Mouse (Mus musculus): ENCODE results near the gene Lrrc75b.
"Not testable (repeated sequence)": the region's sequence is repeated elsewhere in the genome, so short reads cannot be mapped to it uniquely, and the experiment has no call there.

Lrrc75b gene

DNA sequence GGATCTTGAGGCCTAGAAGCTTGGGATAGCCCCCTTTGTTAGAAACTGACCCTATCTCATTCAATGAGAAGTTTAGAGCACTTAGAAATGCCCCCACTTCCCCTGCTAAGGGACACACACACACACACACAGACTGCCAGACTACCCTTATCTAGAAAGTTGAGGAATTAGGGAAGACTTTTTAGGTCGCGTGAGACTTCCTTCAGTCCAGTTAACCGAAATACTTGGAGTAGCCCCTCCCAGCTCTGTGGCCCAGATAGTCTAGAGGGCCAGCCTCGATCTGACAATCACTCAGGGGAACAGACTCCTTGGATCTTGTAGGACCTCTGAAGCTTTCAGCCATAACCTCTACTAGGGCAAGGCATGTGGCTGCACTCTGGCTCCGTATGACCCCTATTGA lies 7.9 kb upstream of the Lrrc75b start:
- DNase-seq (ENCODE audit: low spot score in 2 of 2): no peak

DNA sequence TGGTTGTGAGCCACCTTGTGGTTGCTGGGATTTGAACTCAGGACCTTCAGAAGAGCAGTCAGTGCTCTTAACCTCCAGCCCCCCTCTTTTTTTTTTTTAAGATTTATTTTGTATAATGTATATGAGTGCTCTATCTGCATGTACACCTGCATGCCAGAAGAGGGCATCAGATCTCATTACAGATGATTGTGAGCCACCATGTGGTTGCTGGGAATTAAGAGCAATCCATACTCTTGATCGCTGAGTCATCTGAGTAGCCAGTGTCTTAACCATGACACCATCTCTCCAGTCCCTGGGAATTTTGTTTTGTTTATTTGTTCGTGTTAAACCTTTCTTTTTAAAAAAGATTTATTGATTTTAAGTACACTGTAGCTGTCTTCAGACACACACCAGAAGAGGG lies 6.6 kb upstream of the Lrrc75b start:
- not testable (repeated sequence) for DNase-seq (ENCODE audit: low spot score in 2 of 2)

GRCm38 (mm10) chr10:75566321-75566720 lies 6.2 kb upstream of the Lrrc75b start:
- DNase-seq (ENCODE audit: low spot score in 2 of 2): no peak

DNA sequence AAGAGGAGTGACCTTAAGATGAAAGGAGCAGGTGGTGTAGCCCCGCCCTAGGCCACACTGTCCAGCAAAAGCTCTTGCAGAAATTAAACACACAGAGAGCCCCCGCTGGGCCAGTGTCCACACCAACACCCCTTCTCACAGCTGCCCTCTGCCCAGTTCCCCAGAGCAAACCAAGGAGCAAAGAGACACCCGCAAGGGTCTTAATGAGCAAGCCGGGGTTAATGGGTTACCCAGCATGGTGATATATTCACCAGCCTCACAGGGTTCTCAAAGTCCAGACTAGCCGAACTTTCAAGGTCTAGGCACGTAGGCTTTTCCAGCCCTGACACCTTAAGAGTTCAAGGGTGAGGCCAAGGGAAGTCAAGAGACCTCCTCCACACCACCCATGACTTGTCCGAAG lies 5.8 kb upstream of the Lrrc75b start:
- DNase-seq (ENCODE audit: low spot score in 2 of 2): no peak

DNA sequence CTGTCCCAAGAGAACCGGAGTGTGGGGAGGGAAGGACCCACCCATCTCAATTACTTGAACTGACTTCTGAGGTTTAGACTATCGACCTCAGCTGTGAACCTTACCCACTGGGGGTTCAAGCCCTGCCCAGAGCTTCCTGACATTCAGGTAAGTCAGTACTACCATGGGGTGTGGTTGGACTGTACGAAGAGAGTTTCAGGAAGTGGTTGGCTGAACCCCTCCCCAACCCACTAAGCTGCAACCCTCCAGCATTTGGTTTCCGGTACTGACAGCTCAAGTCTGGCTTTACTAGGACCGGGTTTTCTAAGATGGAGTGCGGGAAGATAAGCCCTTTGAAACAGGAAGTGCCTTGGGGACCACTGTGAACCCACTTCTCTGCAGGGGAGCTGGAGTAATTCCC lies 5.3 kb upstream of the Lrrc75b start:
- DNase-seq (ENCODE audit: low spot score in 2 of 2): no peak

- no peak for DNase-seq (ENCODE audit: low spot score in 2 of 2)
Measured at GRCm38 (mm10) chr10:75564687-75565265, 4.6 kb upstream of the Lrrc75b start.

DNA sequence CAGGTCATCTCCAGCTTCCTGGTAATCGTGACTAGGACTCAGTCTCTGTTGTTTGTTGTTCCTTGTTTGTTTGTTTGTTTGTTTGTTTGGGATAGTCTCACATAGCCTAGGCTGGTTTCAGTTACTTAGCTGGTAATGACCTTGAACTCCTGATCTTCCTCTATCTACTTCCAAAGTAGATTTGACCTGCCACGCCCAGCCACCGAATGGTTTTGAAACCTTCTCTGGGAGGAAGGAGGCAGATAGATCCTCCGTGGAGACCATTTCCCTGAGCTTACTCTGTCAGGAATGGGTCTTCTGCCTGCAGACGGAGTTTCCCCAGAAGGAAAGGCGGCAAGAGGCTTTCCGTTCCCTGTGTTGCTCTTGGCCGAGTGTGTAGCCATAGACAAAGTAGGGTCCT lies 2.5 kb upstream of the Lrrc75b start:
- no peak for DNase-seq (ENCODE audit: low spot score in 2 of 2)

- no peak for DNase-seq (ENCODE audit: low spot score in 2 of 2)
Measured at GRCm38 (mm10) chr10:75561071-75561654, 1.0 kb upstream of the Lrrc75b start, which contains the start of gene Ggt1. TSS of gene Ggt1 (plus strand) at chr10:75561604.

DNA sequence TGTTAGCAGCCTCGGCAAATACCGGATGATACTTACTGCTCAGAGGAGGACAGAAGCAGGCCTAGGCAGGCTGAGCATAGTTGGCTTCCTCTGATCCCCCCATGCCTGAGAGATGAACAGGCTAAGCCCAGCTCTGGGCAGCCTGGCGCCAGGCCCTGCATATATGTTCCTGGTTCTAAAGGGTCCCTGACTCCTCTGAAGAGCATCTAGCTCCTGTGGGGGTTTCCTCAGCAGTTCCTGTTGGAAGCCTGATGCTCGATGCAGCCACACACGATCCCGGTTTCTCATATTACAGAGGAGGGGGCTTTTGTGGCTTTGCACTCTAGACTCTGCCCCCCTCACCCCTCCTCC lies 394 bp upstream of the Lrrc75b start:
- DNase-seq (ENCODE audit: low spot score in 2 of 2): no peak

DNA sequence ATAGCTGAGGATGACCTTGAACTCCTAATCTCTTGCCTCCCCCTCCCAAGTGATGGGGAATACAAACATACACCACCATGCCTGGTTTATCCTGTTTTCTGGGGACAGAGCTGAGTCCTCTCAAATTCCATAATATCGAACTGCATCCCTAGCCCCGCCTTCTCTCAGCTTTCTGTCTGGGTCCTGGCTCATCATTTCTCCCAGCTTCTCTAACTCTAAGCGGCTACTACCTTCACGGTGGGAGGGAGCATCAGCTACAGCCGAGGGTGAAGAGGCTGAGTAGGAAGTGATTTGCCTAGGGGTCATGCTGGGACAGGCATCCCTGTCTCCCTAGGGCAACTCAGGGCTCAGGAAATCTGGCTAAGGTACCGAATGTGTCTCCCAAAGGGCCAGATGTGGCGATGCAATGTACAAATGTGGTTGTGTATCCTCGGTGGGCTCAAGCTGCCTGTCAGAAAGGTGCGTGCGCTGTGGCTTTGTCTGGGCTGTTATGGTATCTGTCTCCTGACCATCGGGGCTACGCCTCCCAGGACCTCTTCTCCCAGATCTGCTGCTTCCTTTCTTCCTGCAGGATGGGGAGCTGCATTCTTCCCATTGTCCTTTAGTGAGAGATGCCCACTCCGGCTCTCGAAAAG lies 972 bp downstream of the Lrrc75b start:
- no peak for DNase-seq (ENCODE audit: low spot score in 2 of 2)

GRCm38 (mm10) chr10:75558515-75558914 lies 1.6 kb downstream of the Lrrc75b start:
- peak in 1 of 2 experiments; percentile 65 for DNase-seq (ENCODE audit: low spot score in 2 of 2)

GRCm38 (mm10) chr10:75556026-75556425 lies 4.1 kb downstream of the Lrrc75b start:
- DNase-seq (ENCODE audit: low spot score in 2 of 2): peak; percentile 63 to 82

DNA sequence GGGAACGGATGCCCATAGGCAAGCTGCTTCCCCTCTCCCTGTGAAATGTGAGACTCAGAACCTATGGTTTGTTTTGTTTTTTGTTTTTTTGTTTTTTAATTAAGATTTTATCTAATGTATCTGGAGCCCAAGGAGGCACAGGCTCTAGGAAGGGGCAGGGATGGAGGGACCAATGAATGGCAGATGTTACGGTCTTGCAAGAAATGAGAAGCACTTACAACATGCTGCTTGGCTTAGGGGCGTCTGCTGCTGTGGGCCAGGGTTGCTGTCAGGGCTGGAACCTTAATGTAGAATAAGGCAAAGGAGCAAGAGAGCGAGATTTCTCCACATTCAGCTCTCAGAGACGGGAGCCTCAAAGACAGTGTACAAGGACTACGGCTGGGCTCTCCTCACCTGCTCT lies 4.6 kb downstream of the Lrrc75b start:
- no peak for DNase-seq (ENCODE audit: low spot score in 2 of 2)

DNA sequence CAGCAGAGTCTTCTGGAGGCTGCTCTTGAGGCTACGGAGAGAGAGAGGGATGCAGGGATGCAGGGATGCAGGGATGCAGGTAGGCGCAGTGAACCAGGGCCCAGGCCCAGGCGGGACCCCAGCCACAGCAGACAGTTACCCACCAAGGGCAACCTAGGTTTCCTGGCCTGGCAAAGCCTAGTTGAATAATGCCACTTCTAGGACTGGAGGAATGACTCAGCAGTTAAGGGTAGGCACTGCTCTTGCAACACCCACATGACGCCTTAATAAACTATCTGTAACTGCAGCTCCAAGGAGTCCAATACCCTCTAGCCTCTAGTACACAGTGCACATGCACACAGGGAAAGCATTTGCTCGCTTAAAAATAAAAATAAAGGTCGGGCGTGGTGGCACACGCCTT lies 6.0 kb downstream of the Lrrc75b start:
- no peak for DNase-seq (ENCODE audit: low spot score in 2 of 2)

DNA sequence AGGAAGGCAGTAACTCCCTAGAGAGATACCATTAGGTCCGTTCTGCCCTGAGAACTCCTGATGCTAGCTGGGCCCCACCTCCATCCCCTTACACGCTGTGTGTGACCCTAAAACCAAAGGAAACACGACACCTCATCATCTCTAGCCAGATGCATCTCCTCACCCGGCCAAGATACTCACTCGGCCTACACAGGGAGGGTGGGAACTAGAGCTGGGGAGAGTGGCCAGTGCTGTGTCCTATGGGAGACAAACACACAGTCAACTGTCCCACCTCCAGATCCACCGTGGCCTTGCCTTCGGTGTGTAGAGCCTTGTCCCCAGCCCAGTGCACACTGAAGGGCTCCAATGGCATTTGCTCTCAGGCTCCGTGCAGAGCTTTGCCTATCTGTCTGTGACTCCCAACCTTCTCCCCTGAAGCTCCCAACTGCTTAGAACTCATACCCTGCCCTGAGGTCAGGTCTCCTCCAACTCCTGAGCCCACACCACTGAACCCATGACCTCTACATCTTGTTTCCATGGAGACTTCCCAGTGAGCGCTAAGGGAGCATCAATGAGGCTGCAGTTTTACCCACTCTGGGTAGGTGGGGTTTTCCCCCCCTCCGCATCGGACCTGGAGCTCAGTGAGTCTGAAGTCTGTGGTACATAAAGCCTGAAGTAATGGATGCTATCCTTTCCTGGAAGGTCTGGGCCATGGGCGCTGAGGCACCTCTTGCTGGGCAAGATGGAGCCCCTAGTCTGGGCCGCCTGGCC lies 7.3 kb downstream of the Lrrc75b start:
- DNase-seq (ENCODE audit: low spot score in 2 of 2): no peak

GRCm38 (mm10) chr10:75552106-75552505 lies 8.0 kb downstream of the Lrrc75b start:
- DNase-seq (ENCODE audit: low spot score in 2 of 2): no peak

GRCm38 (mm10) chr10:75551175-75551574 lies 9.0 kb downstream of the Lrrc75b start:
- no peak for DNase-seq (ENCODE audit: low spot score in 2 of 2)

- DNase-seq (ENCODE audit: low spot score in 2 of 2): no peak
Measured at GRCm38 (mm10) chr10:75549886-75550285, 10.2 kb downstream of the Lrrc75b start.

GRCm38 (mm10) chr10:75548486-75548885 lies 11.6 kb downstream of the Lrrc75b start:
- DNase-seq (ENCODE audit: low spot score in 2 of 2): peak in 1 of 2 experiments; percentile 29

- DNase-seq (ENCODE audit: low spot score in 2 of 2): no peak
Measured at GRCm38 (mm10) chr10:75547901-75548300, 12.2 kb downstream of the Lrrc75b start.

GRCm38 (mm10) chr10:75536123-75536522 lies 24.0 kb downstream of the Lrrc75b start:
- no peak for DNase-seq (ENCODE audit: low spot score in 2 of 2)

DNA sequence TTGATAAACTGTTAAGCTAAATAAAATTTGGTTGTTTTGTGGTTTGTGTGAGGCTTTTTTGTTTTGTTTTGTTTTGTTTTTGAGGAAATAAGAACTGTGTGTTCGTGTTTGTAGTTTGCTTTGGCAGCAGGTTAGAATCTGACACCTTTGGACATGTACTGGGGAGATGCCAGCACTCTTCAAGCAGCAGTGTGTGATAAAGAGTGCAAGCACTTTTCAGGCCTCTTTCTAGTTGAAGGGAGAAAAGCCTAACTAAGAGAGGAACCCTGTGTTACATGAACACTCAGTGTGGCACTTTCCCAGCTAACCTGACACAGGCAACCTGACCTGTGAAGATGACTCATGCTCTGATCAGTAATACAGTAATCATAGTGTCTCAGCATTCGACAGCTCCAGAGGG lies 24.7 kb downstream of the Lrrc75b start:
- no peak for DNase-seq (ENCODE audit: low spot score in 2 of 2)

- DNase-seq (ENCODE audit: low spot score in 2 of 2): no peak
Measured at GRCm38 (mm10) chr10:75534934-75535333, 25.2 kb downstream of the Lrrc75b start.

Data from left cerebral cortex, adult 9 months (tissue).